Mouse (Mus musculus): Measurements from ENCODE around the gene Sik3.

GRCm38 (mm10) chr9:45976884-45977283, 35.7 kb upstream of the Sik3 start:
- no peak for TF ChIP-seq CTCF (IDR thresholded peaks at IDR 0.05; ENCODE audit: control insufficient read depth, insufficient read depth, insufficient replicate concordance, low read depth, low read length)
- no peak for TF ChIP-seq POLR2A (IDR thresholded peaks at IDR 0.05; ENCODE audit: control insufficient read depth, low read depth, low read length)
